Mouse (Mus musculus) cerebral cortex, adult 2 months (tissue): ENCODE results near the gene Bcl6.

Experiments
- WGBS: fragments of 180-500 bp; shearing (Covaris S2); methylation state at CpG from one replicate; pipeline ENCODE4 v1.1.7; 2018; 5-methylcytosine and 5-hydroxymethylcytosine counted together

Gene Bcl6

GRCm38 (mm10) chr16:23973635-23974367 lies 14.9 kb downstream of the Bcl6 start:
- WGBS: 77% methylated on average over 9 of the region's 9 CpGs

- 82% methylated on average over 11 of the region's 11 CpGs for WGBS
These were observed 15.8 kb downstream of the Bcl6 start for GRCm38 (mm10) chr16:23972901-23973300.

- 90% methylated on average over 20 of the region's 20 CpGs for WGBS
These were observed 16.4 kb downstream of the Bcl6 start for GRCm38 (mm10) chr16:23972126-23972740.

- WGBS: 72% methylated on average over 14 of the region's 14 CpGs
These were observed 18.7 kb downstream of the Bcl6 start for GRCm38 (mm10) chr16:23969919-23970318.

GRCm38 (mm10) chr16:23968888-23969287 lies 19.8 kb downstream of the Bcl6 start:
- 93% methylated on average over 4 of the region's 4 CpGs for WGBS

- WGBS: 85% methylated on average over 7 of the region's 7 CpGs
These were observed 21.4 kb downstream of the Bcl6 start for GRCm38 (mm10) chr16:23967301-23967700.

GRCm38 (mm10) chr16:23966066-23966465 lies 22.6 kb downstream of the Bcl6 start:
- 90% methylated on average over 14 of the region's 14 CpGs for WGBS

- 73% methylated on average over 14 of the region's 14 CpGs for WGBS
These were observed 23.8 kb downstream of the Bcl6 start for GRCm38 (mm10) chr16:23964706-23965367.

GRCm38 (mm10) chr16:23963896-23964668 lies 24.6 kb downstream of the Bcl6 start:
- 64% methylated on average over 22 of the region's 22 CpGs for WGBS

- WGBS: 91% methylated on average over 2 of the region's 2 CpGs
These were observed 26.3 kb downstream of the Bcl6 start for GRCm38 (mm10) chr16:23962401-23962800.

GRCm38 (mm10) chr16:23953959-23954260 lies 34.7 kb downstream of the Bcl6 start:
- 8% methylated on average over 1 of the region's 1 CpGs for WGBS

- WGBS: 38% methylated on average over 11 of the region's 11 CpGs
These were observed 35.3 kb downstream of the Bcl6 start for GRCm38 (mm10) chr16:23953189-23953958.

GRCm38 (mm10) chr16:23952101-23952727 lies 36.4 kb downstream of the Bcl6 start:
- WGBS: 86% methylated on average over 4 of the region's 4 CpGs

GRCm38 (mm10) chr16:23947654-23948053 lies 41.0 kb downstream of the Bcl6 start:
- 92% methylated on average over 6 of the region's 6 CpGs for WGBS

- WGBS: 32% methylated on average over 3 of the region's 3 CpGs
These were observed 43.9 kb downstream of the Bcl6 start for GRCm38 (mm10) chr16:23944801-23945200.

- WGBS: 86% methylated on average over 2 of the region's 2 CpGs
These were observed 54.3 kb downstream of the Bcl6 start for GRCm38 (mm10) chr16:23934397-23934796.

- WGBS: 76% methylated on average over 11 of the region's 11 CpGs
These were observed 56.4 kb downstream of the Bcl6 start, which contains the start of gene Rtp2 for GRCm38 (mm10) chr16:23932294-23932693. Rtp2 (minus strand) TSS chr16:23932394.

GRCm38 (mm10) chr16:23931275-23931674 lies 57.4 kb downstream of the Bcl6 start:
- WGBS: 63% methylated on average over 18 of the region's 18 CpGs

GRCm38 (mm10) chr16:23930426-23931073 lies 58.1 kb downstream of the Bcl6 start:
- WGBS: 95% methylated on average over 3 of the region's 3 CpGs
